Mouse (Mus musculus): Measurements from ENCODE around the gene Marveld1. TPM values are rescaled to one million over a fixed set of nuclear protein-coding genes. Genes with fewer than 3 reads are reported as not detected.

Gene Marveld1
- polyA plus RNA-seq (2014; fragmentation: Illumina TruSeq; extraction: RNeasy Lipid Tissue Mini Kit (QIAGEN cat#74804); ENCODE audit: low read depth, low replicate concordance): 13.5 TPM

DNA sequence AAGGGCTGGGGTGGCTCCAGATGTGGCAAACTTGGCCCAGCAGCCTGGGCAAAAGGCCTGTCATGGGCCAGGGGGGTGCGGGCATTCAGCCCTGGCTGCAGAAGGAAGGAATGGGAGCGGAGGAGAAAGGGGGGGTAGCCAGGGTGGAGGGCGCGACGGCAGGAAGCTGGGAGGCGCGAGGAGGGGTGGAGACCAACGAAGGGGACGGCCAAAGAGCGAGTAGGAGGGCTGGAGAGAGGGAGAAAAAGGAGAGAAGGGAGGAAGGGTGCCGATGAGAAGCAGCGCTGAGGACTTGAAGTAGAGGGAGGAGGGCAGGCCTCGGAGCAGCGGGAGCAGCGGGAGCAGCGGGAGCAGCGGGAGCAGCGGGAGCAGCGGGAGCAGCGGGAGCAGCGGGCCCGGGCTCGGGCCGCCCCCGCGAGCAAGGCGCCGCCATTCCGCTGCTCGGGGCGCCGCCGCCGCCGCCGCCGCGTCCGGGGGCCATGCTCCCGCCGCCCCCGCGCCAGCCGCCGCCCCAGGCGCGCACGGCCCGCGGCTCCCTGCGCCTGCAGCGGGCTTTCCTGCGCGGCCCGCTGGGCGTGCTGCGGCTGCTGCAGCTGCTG is at the start of gene Marveld1:
Gene Marveld1 (plus strand): TSS at position 231 of the 599 bp plus-strand sequence.

DNA sequence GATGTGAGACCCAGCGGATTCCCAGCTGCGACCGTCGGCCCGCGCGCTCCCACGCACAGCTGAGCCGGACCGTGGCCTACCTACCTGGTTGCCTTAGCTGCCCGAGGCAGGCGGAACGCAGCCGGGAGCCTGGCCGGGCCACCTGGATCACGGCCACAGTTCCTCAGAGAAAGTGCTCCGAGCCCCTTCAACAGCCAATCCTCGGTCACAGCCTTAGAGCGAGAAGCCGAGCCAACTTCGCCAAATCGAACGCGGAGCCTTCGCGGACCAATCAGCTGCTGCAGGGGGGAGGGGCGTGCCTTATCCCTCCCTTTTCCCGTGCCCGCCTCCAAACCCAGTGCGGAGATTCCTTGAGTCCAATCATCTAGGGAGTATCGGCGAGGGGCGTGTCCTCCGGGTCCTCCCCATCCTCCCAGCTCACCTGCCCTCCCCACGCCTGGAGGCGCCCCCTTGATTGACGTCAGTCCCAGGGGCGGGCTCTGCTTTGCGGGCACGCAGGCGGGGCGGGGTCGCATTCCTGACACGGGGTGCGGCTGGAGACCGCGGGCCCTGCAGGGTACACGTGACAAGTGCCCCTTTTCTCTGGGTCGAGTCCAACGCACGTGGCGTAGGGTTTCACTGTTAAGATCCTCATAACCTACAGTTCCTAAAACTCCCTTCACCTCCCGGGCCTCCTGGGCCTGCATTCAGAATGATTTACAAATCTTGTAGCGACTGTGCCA is 18.3 kb upstream of the Marveld1 start, which contains the start of gene Avpi1:
Gene Avpi1 (minus strand): TSS at position 273 of the 722 bp plus-strand sequence.

DNA sequence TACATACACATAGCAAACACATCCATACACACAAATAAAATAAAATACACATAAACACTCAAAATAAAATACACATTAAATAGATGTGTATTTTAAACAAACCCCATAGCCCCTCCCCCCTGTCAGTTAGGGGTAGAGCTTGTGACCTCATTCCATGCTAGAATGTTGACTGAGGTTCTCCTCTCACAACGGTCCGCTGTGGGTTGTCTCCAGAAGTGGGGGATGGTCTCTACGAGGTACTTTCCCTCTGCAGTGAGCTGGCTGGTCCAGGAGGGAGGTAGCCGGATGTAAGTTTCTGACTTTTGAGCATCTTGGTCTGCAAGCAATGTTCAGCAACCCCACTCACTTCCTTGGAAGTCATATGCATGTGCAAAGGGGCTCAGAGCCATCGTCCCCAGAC is 16.6 kb downstream of the Marveld1 start, which contains the start of gene Zfyve27:
Gene Zfyve27 (plus strand): TSS at position 188 of the 400 bp plus-strand sequence.

Other genes starting within 250 kb of the Marveld1 start
- 203 TPM for gene Pgam1, start 235.5 kb upstream of the Marveld1 start, polyA plus RNA-seq (2014; fragmentation: Illumina TruSeq; extraction: RNeasy Lipid Tissue Mini Kit (QIAGEN cat#74804); ENCODE audit: low read depth, low replicate concordance)
- 18.5 TPM for gene Exosc1, start 214.0 kb upstream of the Marveld1 start, polyA plus RNA-seq (2014; fragmentation: Illumina TruSeq; extraction: RNeasy Lipid Tissue Mini Kit (QIAGEN cat#74804); ENCODE audit: low read depth, low replicate concordance)
- gene Zdhhc16, start 213.9 kb upstream of the Marveld1 start, polyA plus RNA-seq (2014; fragmentation: Illumina TruSeq; extraction: RNeasy Lipid Tissue Mini Kit (QIAGEN cat#74804); ENCODE audit: low read depth, low replicate concordance): 35.5 TPM
- 13.1 TPM for gene Mms19, start 166.2 kb upstream of the Marveld1 start, polyA plus RNA-seq (2014; fragmentation: Illumina TruSeq; extraction: RNeasy Lipid Tissue Mini Kit (QIAGEN cat#74804); ENCODE audit: low read depth, low replicate concordance)
- not detected for gene Ubtd1, start 165.6 kb upstream of the Marveld1 start, polyA plus RNA-seq (2014; fragmentation: Illumina TruSeq; extraction: RNeasy Lipid Tissue Mini Kit (QIAGEN cat#74804); ENCODE audit: low read depth, low replicate concordance)
- gene Ankrd2, start 111.4 kb upstream of the Marveld1 start, polyA plus RNA-seq (2014; fragmentation: Illumina TruSeq; extraction: RNeasy Lipid Tissue Mini Kit (QIAGEN cat#74804); ENCODE audit: low read depth, low replicate concordance): not detected
- gene Hoga1, start 101.8 kb upstream of the Marveld1 start, polyA plus RNA-seq (2014; fragmentation: Illumina TruSeq; extraction: RNeasy Lipid Tissue Mini Kit (QIAGEN cat#74804); ENCODE audit: low read depth, low replicate concordance): 2.1 TPM
- not detected for gene 4933411K16Rik, start 95.2 kb upstream of the Marveld1 start, polyA plus RNA-seq (2014; fragmentation: Illumina TruSeq; extraction: RNeasy Lipid Tissue Mini Kit (QIAGEN cat#74804); ENCODE audit: low read depth, low replicate concordance)
- 0.32 TPM for gene Morn4, start 61.0 kb upstream of the Marveld1 start, polyA plus RNA-seq (2014; fragmentation: Illumina TruSeq; extraction: RNeasy Lipid Tissue Mini Kit (QIAGEN cat#74804); ENCODE audit: low read depth, low replicate concordance)
- 6.4 TPM for gene Pi4k2a, start 56.9 kb upstream of the Marveld1 start, polyA plus RNA-seq (2014; fragmentation: Illumina TruSeq; extraction: RNeasy Lipid Tissue Mini Kit (QIAGEN cat#74804); ENCODE audit: low read depth, low replicate concordance)
- gene Avpi1, start 18.3 kb upstream of the Marveld1 start, polyA plus RNA-seq (2014; fragmentation: Illumina TruSeq; extraction: RNeasy Lipid Tissue Mini Kit (QIAGEN cat#74804); ENCODE audit: low read depth, low replicate concordance): not detected
- 16.4 TPM for gene Zfyve27, start 16.6 kb downstream of the Marveld1 start, polyA plus RNA-seq (2014; fragmentation: Illumina TruSeq; extraction: RNeasy Lipid Tissue Mini Kit (QIAGEN cat#74804); ENCODE audit: low read depth, low replicate concordance)
- 0.38 TPM for gene Sfrp5, start 54.9 kb downstream of the Marveld1 start, polyA plus RNA-seq (2014; fragmentation: Illumina TruSeq; extraction: RNeasy Lipid Tissue Mini Kit (QIAGEN cat#74804); ENCODE audit: low read depth, low replicate concordance)
- gene Golga7b, start 100.2 kb downstream of the Marveld1 start, polyA plus RNA-seq (2014; fragmentation: Illumina TruSeq; extraction: RNeasy Lipid Tissue Mini Kit (QIAGEN cat#74804); ENCODE audit: low read depth, low replicate concordance): 0.25 TPM

All from sigmoid colon, adult 10 weeks (tissue).